8 mouse cellular contexts compared by ENCODE assay signal in genomic region chr5:139745771-139746170, GRCm38 (mm10). TPM values are rescaled to one million over a fixed set of nuclear protein-coding genes. Genes with fewer than 3 reads are reported as not detected.
DNase-seq lines count a peak whose midpoint lies in the region; ATAC-seq and TF ChIP-seq lines count a peak whose summit lies in the region.

No protein-coding gene starts in this region.

- H3K9ac ChIP-seq in intestine, embryonic 16.5 days (ENCODE audit: low read depth, low read length), result 0 out of 2 replicates have a peak overlapping the region, but pooled peaks have one; percentile 19
- H3K9ac ChIP-seq in liver, postnatal 0 days (replicated peaks), result no peak overlapping the region

- H3K27me3 ChIP-seq in intestine, embryonic 16.5 days (replicated peaks; ENCODE audit: control insufficient read depth, insufficient read depth, low read length), result no peaks in the 10 kb centered on the region
- no peaks in the 10 kb centered on the region for H3K27me3 ChIP-seq in liver, postnatal 0 days (ENCODE audit: insufficient read depth, low read length)
- no peaks in the 10 kb centered on the region for H3K27me3 ChIP-seq in small intestine, adult 2 months (ENCODE audit: control insufficient read depth, insufficient read depth, low read length)

- H3K9me3 ChIP-seq in intestine, embryonic 16.5 days (ENCODE audit: control insufficient read depth, low read length), result no peaks in the 10 kb centered on the region
- no peaks in the 10 kb centered on the region for H3K9me3 ChIP-seq in liver, postnatal 0 days (ENCODE audit: low read length)

- peaks cover 6% of the 10 kb centered on the region; the same call in 1 of the 2 replicates for H3K4me1 ChIP-seq in intestine, embryonic 16.5 days (ENCODE audit: control insufficient read depth, insufficient read depth, low read length)
- H3K4me1 ChIP-seq in liver, postnatal 0 days (ENCODE audit: insufficient read depth), result peaks cover 6% of the 10 kb centered on the region
- H3K4me1 ChIP-seq in small intestine, adult 2 months (ENCODE audit: control insufficient read depth, insufficient read depth, insufficient read length, low read length), result peaks cover 34% of the 10 kb centered on the region

- TF ChIP-seq POLR2A in small intestine, adult 2 months (IDR thresholded peaks at IDR 0.05; ENCODE audit: low read depth, low read length), result no peak

- H3K36me3 ChIP-seq in intestine, embryonic 16.5 days (ENCODE audit: control insufficient read depth, insufficient read depth, low read length), result no peaks in the 10 kb centered on the region
- peaks cover 3% of the 10 kb centered on the region; the same call in 1 of the 2 replicates for H3K36me3 ChIP-seq in liver, postnatal 0 days (replicated peaks; ENCODE audit: insufficient read depth, low read length)
- peaks cover under 1% of the 10 kb centered on the region; the same call in 1 of the 2 replicates for H3K36me3 ChIP-seq in small intestine, adult 2 months (ENCODE audit: control insufficient read depth, insufficient read depth, low read length)

- no peak overlapping the region for H3K4me3 ChIP-seq in intestine, embryonic 16.5 days (ENCODE audit: low read length)
- H3K4me3 ChIP-seq in liver, postnatal 0 days (ENCODE audit: low read depth, low read length), result no peak overlapping the region
- H3K4me3 ChIP-seq in small intestine, adult 2 months (ENCODE audit: low read depth, low read length), result no peak overlapping the region

- H3K27ac ChIP-seq in intestine, embryonic 16.5 days (ENCODE audit: low read length), result no peak overlapping the region
- no peak overlapping the region for H3K27ac ChIP-seq in liver, postnatal 0 days (ENCODE audit: low read depth)
- no peak overlapping the region for H3K27ac ChIP-seq in small intestine, adult 2 months (ENCODE audit: insufficient read depth, low read depth, low read length)

- ATAC-seq in intestine, embryonic 16.5 days, result peak; percentile 82
- peak; percentile 85 for ATAC-seq in liver, postnatal 0 days

- H3K4me2 ChIP-seq in intestine, embryonic 16.5 days (ENCODE audit: low read depth, low read length), result no peak overlapping the region
- H3K4me2 ChIP-seq in liver, postnatal 0 days (ENCODE audit: low read depth, low read length), result no peak overlapping the region

- TF ChIP-seq CTCF in liver, postnatal 0 days (IDR thresholded peaks at IDR 0.05; ENCODE audit: low read depth), result peak; percentile 96
- TF ChIP-seq CTCF in small intestine, adult 2 months (IDR thresholded peaks at IDR 0.05; ENCODE audit: extremely low read depth, insufficient read length, insufficient replicate concordance, low read depth, low read length), result peak; percentile 84

- no peak for TF ChIP-seq EP300 in liver, postnatal 0 days (IDR thresholded peaks at IDR 0.05; ENCODE audit: low read depth)

- peak; percentile 41 for DNase-seq in ovary, adult 18-20 months (ENCODE audit: low spot score)
- no peak for DNase-seq in ovary, postnatal 10 days (ENCODE audit: low spot score)
- DNase-seq in adrenal gland, postnatal 36 days, result peak; percentile 75 to 82
- DNase-seq in forelimb bud, embryonic 11.5 days (ENCODE audit: low read depth, low spot score), result peak; percentile 68
- DNase-seq in liver, postnatal 0 days, result peak; percentile 80
- no peak for DNase-seq in right cerebral cortex, adult 18-20 months

- 3% methylated on average over 3 of the region's 3 CpGs for WGBS in intestine, embryonic 16.5 days
- WGBS in liver, postnatal 0 days (ENCODE audit: insufficient replicate concordance), result 8% methylated on average over 3 of the region's 3 CpGs
- 4% methylated on average over 3 of the region's 3 CpGs for WGBS in small intestine, adult 2 months

RNA-seq across cellular contexts. Expression of gene Micall2, which starts 9.6 kb away (rescaled TPM):
- total RNA-seq in adrenal gland, postnatal 36 days (2021), result 10 to 100 TPM; 10.5 to 11.2 TPM
- polyA plus RNA-seq in intestine, embryonic 16.5 days (2015; fragmentation: Nextera tagmentation; extraction: Ambion mirVana), result 11.6 and 14.8 TPM in 2 replicates
- 4.9 and 5.8 TPM in 2 replicates for polyA plus RNA-seq in liver, postnatal 0 days (2015; fragmentation: Nextera tagmentation; extraction: Ambion mirVana)
- polyA plus RNA-seq in small intestine, adult 2 months (2012; rRNA removed), result 10.5 and 16.9 TPM in 2 replicates

RNA-seq across cellular contexts. Expression of gene Ints1, which starts 29.7 kb away (rescaled TPM):
- total RNA-seq in adrenal gland, postnatal 36 days (2021), result 10 to 100 TPM; 51.3 to 54.3 TPM
- polyA plus RNA-seq in intestine, embryonic 16.5 days (2015; fragmentation: Nextera tagmentation; extraction: Ambion mirVana), result 18.8 and 18.9 TPM in 2 replicates
- 5.6 and 6.4 TPM in 2 replicates for polyA plus RNA-seq in liver, postnatal 0 days (2015; fragmentation: Nextera tagmentation; extraction: Ambion mirVana)
- 46.9 and 86.6 TPM in 2 replicates for polyA plus RNA-seq in small intestine, adult 2 months (2012; rRNA removed)

RNA-seq across cellular contexts. Expression of gene Mafk, which starts 45.5 kb away (rescaled TPM):
- 10 to 100 TPM; 31.2 to 45.8 TPM for total RNA-seq in adrenal gland, postnatal 36 days (2021)
- polyA plus RNA-seq in intestine, embryonic 16.5 days (2015; fragmentation: Nextera tagmentation; extraction: Ambion mirVana), result 25.0 and 25.2 TPM in 2 replicates
- polyA plus RNA-seq in liver, postnatal 0 days (2015; fragmentation: Nextera tagmentation; extraction: Ambion mirVana), result 15.7 and 19.1 TPM in 2 replicates
- 27.1 and 70.9 TPM in 2 replicates for polyA plus RNA-seq in small intestine, adult 2 months (2012; rRNA removed)

Comparison
In these comparisons a context has a peak if more than half of its experiments do, and no peak if none do; other contexts are left out.
1. DNase-seq: peak in ovary, adult 18-20 months (single experiment), adrenal gland, postnatal 36 days (2 of 2), forelimb bud, embryonic 11.5 days (single experiment) and liver, postnatal 0 days (single experiment); none in ovary, postnatal 10 days (single experiment) and right cerebral cortex, adult 18-20 months (single experiment).